Mouse (Mus musculus) testis, adult 2 months (tissue): Measurements from ENCODE around the gene Yap1. TPM values are rescaled to one million over a fixed set of nuclear protein-coding genes. Genes with fewer than 3 reads are reported as not detected.
A peak's percentile ranks its signal among the peaks of the same experiment; 100 is the strongest.
"Not testable (repeated sequence)": the region's sequence is repeated elsewhere in the genome, so short reads cannot be mapped to it uniquely, and the experiment has no call there.

Source experiments
- H3K27ac ChIP-seq: fragments of 200-500 bp; 2 replicates; pipeline ENCODE4 v1.5.1; 2012; ENCODE audit warnings: low read depth, low read length; ENCODE audit not compliant: control insufficient read depth, insufficient read depth
- H3K27me3 ChIP-seq: fragments of 200-500 bp; 2 replicates; pipeline ENCODE4 v1.6.1; 2012; ENCODE audit warnings: mild to moderate bottlenecking, low read length, moderate library complexity; ENCODE audit not compliant: control insufficient read depth, insufficient read depth
- H3K36me3 ChIP-seq: fragments of 200-500 bp; 2 replicates; pipeline ENCODE4 v1.6.1; 2012; ENCODE audit warnings: mild to moderate bottlenecking, low read length; ENCODE audit not compliant: control insufficient read depth, insufficient read depth
- H3K4me1 ChIP-seq: fragments of 200-500 bp; 2 replicates; pipeline ENCODE4 v1.6.1; 2012; ENCODE audit warnings: low read length; ENCODE audit not compliant: control insufficient read depth, insufficient read depth
- H3K4me3 ChIP-seq: fragments of 200-500 bp; 2 replicates; pipeline ENCODE4 v1.5.1; 2012; ENCODE audit warnings: low read depth, mild to moderate bottlenecking, low read length, moderate library complexity, mixed read lengths; ENCODE audit not compliant: control insufficient read depth
- CTCF ChIP-seq: fragments of 200-500 bp; IDR thresholded peaks from 2 replicates; pipeline ENCODE4 v1.5.1; 2012; ENCODE audit warnings: low read depth, mild to moderate bottlenecking, inconsistent platforms, low read length, moderate library complexity; ENCODE audit not compliant: control insufficient read depth, insufficient read depth, insufficient replicate concordance
- POLR2A ChIP-seq: fragments of 200-500 bp; IDR thresholded peaks from 2 replicates; pipeline ENCODE4 v1.6.1; 2012; ENCODE audit warnings: low read depth, mild to moderate bottlenecking, inconsistent platforms, low read length, moderate library complexity; ENCODE audit not compliant: control insufficient read depth
- polyA plus RNA-seq: library from polyadenylated mRNA; depleted of rRNA; stranded (reverse); fragments of >200 nt; gene quantifications from 2 replicates; pipeline ENCODE4 v1.2.3, GENCODE M21; 2012; rRNA removed

Gene Yap1
- polyA plus RNA-seq, 1 experiment, result 35.1 TPM

DNA sequence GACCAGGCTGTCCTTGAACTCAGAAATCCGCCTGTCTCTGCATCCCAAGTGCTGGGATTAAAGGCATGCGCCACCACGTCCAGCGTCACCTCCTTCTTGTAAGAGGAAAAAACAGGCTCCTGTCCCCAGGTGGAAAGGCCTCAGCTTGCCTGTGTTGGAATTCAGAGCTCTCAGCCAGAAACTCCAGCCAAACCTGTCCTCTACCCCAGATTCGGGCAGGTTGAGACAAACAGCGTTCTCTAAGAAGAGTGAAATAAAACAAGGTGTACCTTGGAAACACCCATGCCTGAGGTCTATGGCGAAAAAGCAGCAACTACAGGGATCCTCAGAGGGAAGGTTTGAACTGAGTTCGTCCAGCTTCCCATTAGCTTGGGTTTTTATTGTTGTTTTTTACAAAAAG is 103.4 kb downstream of the Yap1 start:
- Histone ChIP-seq H3K4me3 (no peak overlapping the region), H3K27ac (no peak overlapping the region), H3K36me3 (no peaks in the 10 kb centered on the region), H3K4me1 (no peaks in the 10 kb centered on the region), H3K27me3 (no peaks in the 10 kb centered on the region)
- TF ChIP-seq POLR2A (no peak), CTCF (no peak)

DNA sequence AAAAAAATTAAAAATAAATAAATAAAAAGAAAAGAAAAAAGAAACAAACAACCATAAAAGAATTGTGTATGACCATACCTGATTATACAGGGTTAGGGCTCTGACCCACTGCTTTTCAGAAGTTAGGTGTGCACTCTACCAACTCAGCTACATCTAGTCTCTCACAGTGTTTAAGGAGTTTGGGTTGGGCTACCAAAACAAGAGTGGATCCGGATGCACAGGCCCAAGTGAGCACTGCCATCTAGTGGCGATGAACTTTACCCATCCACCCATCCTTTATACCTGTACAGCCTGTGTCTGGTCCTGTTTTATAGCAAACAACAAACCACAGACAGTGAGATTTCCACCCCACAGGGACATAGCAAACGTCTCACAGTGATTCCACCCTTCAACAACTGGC is 106.9 kb downstream of the Yap1 start:
- Histone ChIP-seq H3K27me3 (no peaks in the 10 kb centered on the region), H3K4me1 (no peaks in the 10 kb centered on the region), H3K4me3 (no peak overlapping the region), H3K27ac (no peak overlapping the region), H3K36me3 (no peaks in the 10 kb centered on the region)
- TF ChIP-seq CTCF (peak; percentile 64; the same call in 1 of the 2 replicates), POLR2A (no peak)

DNA sequence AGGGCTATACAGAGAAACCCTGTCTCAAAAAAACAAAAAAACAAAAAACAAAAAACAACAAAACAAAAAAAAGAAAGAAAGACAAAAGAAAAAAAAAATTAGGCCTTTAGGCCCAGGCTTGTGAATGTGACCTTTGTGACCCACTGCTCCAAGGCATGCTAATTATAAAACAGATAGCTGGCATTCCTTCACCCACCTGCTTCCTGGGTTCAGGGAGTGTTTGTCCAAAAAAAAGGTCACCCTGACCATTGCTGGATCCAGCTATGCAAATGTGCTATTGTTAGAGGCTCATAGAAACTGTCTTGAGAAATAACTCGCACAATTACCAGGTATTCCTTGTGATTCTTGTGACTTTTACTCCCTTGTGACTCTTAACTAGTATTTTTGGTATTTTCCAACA is 112.6 kb downstream of the Yap1 start:
- not testable (repeated sequence) for H3K27ac ChIP-seq, H3K4me1 ChIP-seq, H3K4me3 ChIP-seq, H3K27me3 ChIP-seq, H3K36me3 ChIP-seq

DNA sequence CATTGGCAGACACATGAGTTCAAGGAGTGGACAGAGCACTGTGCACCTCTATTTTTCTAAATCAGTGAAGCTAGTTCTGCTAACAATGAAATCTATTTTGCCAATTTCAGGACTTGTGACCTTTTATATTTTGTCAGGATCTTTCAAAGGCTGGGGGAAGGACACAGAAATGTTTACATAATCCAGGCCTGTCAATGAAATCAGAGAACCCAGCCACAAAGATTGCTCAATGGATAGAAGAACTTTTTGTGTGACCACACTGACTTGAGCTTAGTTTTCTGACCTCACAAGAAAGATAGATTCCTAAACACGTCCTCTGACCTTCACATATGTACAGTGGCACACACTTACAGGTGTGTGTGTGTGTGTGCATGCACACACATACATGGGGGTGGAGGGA is 113.2 kb downstream of the Yap1 start:
- no peak overlapping the region for H3K27ac ChIP-seq
- H3K4me1 ChIP-seq, result no peaks in the 10 kb centered on the region
- H3K4me3 ChIP-seq, result no peak overlapping the region
- no peaks in the 10 kb centered on the region for H3K27me3 ChIP-seq
- H3K36me3 ChIP-seq, result no peaks in the 10 kb centered on the region
- TF ChIP-seq CTCF, result no peak
- TF ChIP-seq POLR2A, result no peak

DNA sequence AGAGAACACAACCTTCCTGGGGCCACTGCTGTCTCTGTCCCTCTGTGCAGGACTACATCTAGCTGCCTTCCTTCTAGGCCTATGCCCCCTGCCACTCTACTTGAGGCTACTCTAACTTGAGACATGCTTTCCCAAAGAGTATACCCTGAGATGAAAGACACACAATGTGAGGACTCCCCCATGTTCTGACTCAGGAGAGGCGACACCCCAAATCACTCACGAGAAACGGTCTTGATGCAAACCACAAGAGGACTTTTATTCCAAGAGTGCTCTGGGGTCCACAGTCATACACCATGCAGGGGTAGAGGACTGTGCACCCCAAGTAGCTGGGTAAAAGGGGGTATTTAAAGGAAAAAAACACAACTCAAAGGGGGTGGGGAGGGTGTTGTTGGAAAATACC is 120.0 kb downstream of the Yap1 start:
- Histone ChIP-seq H3K27ac (no peak overlapping the region), H3K4me3 (no peak overlapping the region), H3K36me3 (no peaks in the 10 kb centered on the region), H3K4me1 (no peaks in the 10 kb centered on the region), H3K27me3 (no peaks in the 10 kb centered on the region)
- no peak for TF ChIP-seq CTCF
- no peak for TF ChIP-seq POLR2A

DNA sequence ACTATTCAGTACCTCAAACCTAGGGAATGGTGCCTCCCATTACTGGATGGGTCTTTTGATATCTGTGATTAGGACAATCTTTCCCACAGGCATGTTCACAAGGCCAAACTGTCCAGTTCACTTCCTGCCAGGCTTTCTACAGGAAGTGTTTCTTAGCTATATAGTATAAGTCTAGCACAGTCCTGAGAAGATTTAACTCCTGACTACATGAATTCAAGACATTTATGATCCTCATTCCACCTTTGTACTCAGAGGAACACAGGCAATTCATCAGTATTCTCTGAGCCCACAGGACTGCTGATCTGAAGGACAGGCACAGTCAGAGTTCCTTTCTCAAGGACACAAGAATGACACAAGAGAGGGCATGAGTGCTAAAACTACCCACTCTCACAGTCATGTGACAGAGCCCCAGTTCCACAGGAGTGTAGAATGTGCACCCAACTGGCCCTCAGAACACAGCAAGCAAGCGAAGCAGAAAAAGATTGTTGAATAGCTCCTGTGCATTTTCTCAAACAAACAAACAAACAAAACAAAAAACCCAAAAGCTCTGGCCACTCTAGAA is 122.0 kb downstream of the Yap1 start:
- H3K27me3 ChIP-seq, result no peaks in the 10 kb centered on the region
- no peaks in the 10 kb centered on the region for H3K36me3 ChIP-seq
- TF ChIP-seq CTCF, result no peak
- no peak for TF ChIP-seq POLR2A
- no peak overlapping the region for H3K4me3 ChIP-seq
- no peak overlapping the region for H3K27ac ChIP-seq
- H3K4me1 ChIP-seq, result no peaks in the 10 kb centered on the region

Other genes starting within 250 kb of the Yap1 start
- gene Tmem123, start 240.6 kb downstream of the Yap1 start, polyA plus RNA-seq, result 31.8 and 32.8 TPM in 2 replicates
- 28.4 and 33.6 TPM in 2 replicates for gene Birc2, start 167.5 kb downstream of the Yap1 start, polyA plus RNA-seq
- gene Birc3, start 131.4 kb downstream of the Yap1 start, polyA plus RNA-seq, result 1.9 and 2.7 TPM in 2 replicates
- gene Cfap300, start 38.2 kb upstream of the Yap1 start, polyA plus RNA-seq, result 44.1 and 45.7 TPM in 2 replicates
- 107 and 120 TPM in 2 replicates for gene Cep126, start 129.7 kb upstream of the Yap1 start, polyA plus RNA-seq